Mouse (Mus musculus) intestine, embryonic 16.5 days (tissue): ENCODE measurements around the gene Hecw1. TPM values are rescaled to one million over a fixed set of nuclear protein-coding genes. Genes with fewer than 3 reads are reported as not detected.

Experiments
- ATAC-seq: fragments of 200-750 bp; cut with Nextera tagmentation; 2 replicates; pipeline ENCODE4 v1.8.0; 2017; ENCODE audit warnings: moderate TSS enrichment, moderate library complexity
- H3K27ac ChIP-seq: fragments of 300-500 bp; sonication (generic); 2 replicates; pipeline ENCODE4 v1.5.1; 2014; ENCODE audit warnings: mild to moderate bottlenecking, low read length
- H3K27me3 ChIP-seq: fragments of 300-500 bp; sonication (generic); replicated peaks from 2 replicates; pipeline ENCODE4 v1.6.1; 2014; ENCODE audit warnings: low read length, control low read depth, mixed read lengths; ENCODE audit not compliant: control insufficient read depth, insufficient read depth
- H3K36me3 ChIP-seq: fragments of 300-500 bp; sonication (generic); 2 replicates; pipeline ENCODE4 v1.6.1; 2014; ENCODE audit warnings: low read length, control low read depth; ENCODE audit not compliant: control insufficient read depth, insufficient read depth
- H3K4me1 ChIP-seq: fragments of 300-500 bp; sonication (generic); 2 replicates; pipeline ENCODE4 v1.6.1; 2014; ENCODE audit warnings: low read length, control low read depth, mixed read lengths; ENCODE audit not compliant: control insufficient read depth, insufficient read depth
- H3K4me2 ChIP-seq: fragments of 300-500 bp; sonication (generic); 2 replicates; pipeline ENCODE4 v1.6.1; 2014; ENCODE audit warnings: low read depth, low read length, control low read depth
- H3K4me3 ChIP-seq: fragments of 300-500 bp; sonication (generic); 2 replicates; pipeline ENCODE4 v1.5.1; 2014; ENCODE audit warnings: mild to moderate bottlenecking, low read length
- H3K9ac ChIP-seq: fragments of 300-500 bp; sonication (generic); 2 replicates; pipeline ENCODE4 v1.6.1; 2014; ENCODE audit warnings: low read depth, low read length
- H3K9me3 ChIP-seq: fragments of 300-500 bp; sonication (generic); 2 replicates; pipeline ENCODE4 v1.6.1; 2016; ENCODE audit warnings: low read length, control low read depth; ENCODE audit not compliant: control insufficient read depth
- WGBS: fragments of 180-500 bp; shearing (Covaris S2); extraction: QIAGEN DNeasy Blood & Tissue Kit; methylation state at CpG from one replicate; pipeline ENCODE4 v1.1.7; 2014; 5-methylcytosine and 5-hydroxymethylcytosine counted together
- polyA plus RNA-seq: library from polyadenylated mRNA; unstranded; fragments of >200 nt; fragmentation: Nextera tagmentation; extraction: Ambion mirVana; gene quantifications from 2 replicates; pipeline ENCODE4 v1.2.1, GENCODE M21; 2015

The Hecw1 gene
- polyA plus RNA-seq, 1 experiment from 2014 or later = 0.70 TPM

- no peak overlapping the region for H3K4me3 ChIP-seq
- H3K9ac ChIP-seq = no peak overlapping the region
- no peaks in the 10 kb centered on the region for H3K4me1 ChIP-seq
- H3K27me3 ChIP-seq = no peaks in the 10 kb centered on the region
- H3K36me3 ChIP-seq = no peaks in the 10 kb centered on the region
- ATAC-seq = no peak
- H3K27ac ChIP-seq = no peak overlapping the region
- no peaks in the 10 kb centered on the region for H3K9me3 ChIP-seq
- H3K4me2 ChIP-seq = no peak overlapping the region
Measured at GRCm38 (mm10) chr13:14439540-14439939, 83.5 kb downstream of the Hecw1 start.

DNA sequence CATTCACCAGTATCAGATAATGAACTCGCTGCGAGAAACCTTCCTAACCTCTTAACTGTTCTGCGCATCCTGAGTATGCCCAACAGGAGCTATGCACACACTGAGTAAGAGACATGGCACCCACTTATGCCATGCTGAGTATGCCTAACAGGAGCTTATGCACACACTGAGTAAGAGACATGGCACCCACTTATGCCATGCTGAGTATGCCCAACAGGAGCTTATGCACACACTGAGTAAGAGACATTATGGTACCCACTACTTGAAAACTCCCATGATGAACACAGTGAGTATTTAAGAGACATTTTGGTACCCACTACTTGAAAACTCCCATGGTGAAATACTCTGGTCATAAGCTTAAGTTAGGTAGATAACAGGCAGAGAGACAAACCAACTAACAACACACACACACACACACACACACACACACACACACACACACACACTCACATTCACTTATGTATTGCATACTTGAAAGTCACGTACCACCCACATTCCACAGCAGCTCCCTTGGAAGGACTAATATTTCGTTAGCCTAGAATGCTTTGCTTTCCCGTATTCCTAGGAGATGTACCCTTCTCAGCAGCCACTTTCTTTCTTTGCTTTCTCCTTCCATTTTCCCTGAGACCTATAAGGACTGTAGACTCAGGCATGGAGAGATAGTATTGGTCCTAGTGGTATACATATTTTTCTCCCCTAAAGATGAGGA, 94.0 kb downstream of the Hecw1 start:
- Histone ChIP-seq H3K4me1 (no peaks in the 10 kb centered on the region), H3K36me3 (no peaks in the 10 kb centered on the region), H3K27me3 (no peaks in the 10 kb centered on the region), H3K9ac (no peak overlapping the region), H3K9me3 (no peaks in the 10 kb centered on the region), H3K27ac (no peak overlapping the region), H3K4me3 (no peak overlapping the region), H3K4me2 (no peak overlapping the region)
- no peak for ATAC-seq
- WGBS = 85% methylated on average over 6 of the region's 6 CpGs

- 57% methylated on average over 2 of the region's 2 CpGs for WGBS
- ATAC-seq = no peak
- no peak overlapping the region for H3K4me3 ChIP-seq
Measured at GRCm38 (mm10) chr13:14424836-14425235, 98.2 kb downstream of the Hecw1 start.

DNA sequence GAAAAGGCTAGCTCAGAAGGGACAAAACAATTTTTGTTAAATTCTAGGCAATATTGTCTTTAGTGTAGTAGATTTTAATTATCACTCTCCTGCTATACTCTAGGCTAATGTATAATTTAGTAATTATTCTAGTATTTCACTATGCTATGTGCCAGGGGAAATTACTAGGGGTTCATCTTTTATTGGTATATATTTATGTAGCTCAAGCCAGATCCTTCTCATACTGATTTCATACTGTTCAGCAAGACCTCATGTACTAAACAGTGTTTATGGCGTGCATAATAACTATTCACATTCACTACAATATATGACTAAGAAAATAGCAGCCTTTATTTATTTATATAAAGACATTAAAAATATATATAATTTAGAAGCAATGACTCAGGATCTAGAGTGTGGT, 109.6 kb downstream of the Hecw1 start:
- Histone ChIP-seq H3K36me3 (no peaks in the 10 kb centered on the region), H3K9ac (no peak overlapping the region), H3K4me3 (no peak overlapping the region), H3K27me3 (no peaks in the 10 kb centered on the region), H3K4me1 (no peaks in the 10 kb centered on the region), H3K27ac (no peak overlapping the region), H3K9me3 (no peaks in the 10 kb centered on the region), H3K4me2 (no peak overlapping the region)
- 89% methylated on average over 1 of the region's 1 CpGs for WGBS
- ATAC-seq = no peak

More at GRCm38 (mm10) chr13:14424836-14425235, 98.2 kb downstream of the Hecw1 start:
- H3K27ac ChIP-seq = no peak overlapping the region
- no peaks in the 10 kb centered on the region for H3K36me3 ChIP-seq
- H3K27me3 ChIP-seq = no peaks in the 10 kb centered on the region
- H3K9ac ChIP-seq = no peak overlapping the region
- no peaks in the 10 kb centered on the region for H3K9me3 ChIP-seq
- no peak overlapping the region for H3K4me2 ChIP-seq
- H3K4me1 ChIP-seq = no peaks in the 10 kb centered on the region

DNA sequence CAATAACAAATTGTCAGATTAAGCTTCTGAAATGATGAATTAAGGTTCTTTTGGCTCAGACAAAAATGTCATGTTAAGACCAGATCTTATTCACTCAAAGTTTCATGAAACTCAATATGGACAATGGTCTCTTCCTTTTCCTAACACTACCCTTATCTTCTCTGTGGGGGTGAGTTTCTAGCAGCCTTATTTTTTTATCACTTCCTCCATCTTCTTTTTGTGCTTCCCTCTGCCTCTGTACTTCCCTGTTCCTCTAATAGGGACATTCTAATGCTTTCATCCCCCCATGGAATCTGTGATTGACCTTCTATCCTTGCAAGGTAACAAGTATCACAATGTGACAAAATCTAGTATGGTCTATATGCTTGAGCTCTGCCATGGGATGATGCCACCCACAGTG, 148.6 kb downstream of the Hecw1 start:
- Histone ChIP-seq H3K27me3 (no peaks in the 10 kb centered on the region), H3K9me3 (no peaks in the 10 kb centered on the region), H3K4me3 (no peak overlapping the region), H3K4me1 (no peaks in the 10 kb centered on the region), H3K4me2 (no peak overlapping the region), H3K9ac (no peak overlapping the region), H3K36me3 (no peaks in the 10 kb centered on the region), H3K27ac (no peak overlapping the region)
- no peak for ATAC-seq

DNA sequence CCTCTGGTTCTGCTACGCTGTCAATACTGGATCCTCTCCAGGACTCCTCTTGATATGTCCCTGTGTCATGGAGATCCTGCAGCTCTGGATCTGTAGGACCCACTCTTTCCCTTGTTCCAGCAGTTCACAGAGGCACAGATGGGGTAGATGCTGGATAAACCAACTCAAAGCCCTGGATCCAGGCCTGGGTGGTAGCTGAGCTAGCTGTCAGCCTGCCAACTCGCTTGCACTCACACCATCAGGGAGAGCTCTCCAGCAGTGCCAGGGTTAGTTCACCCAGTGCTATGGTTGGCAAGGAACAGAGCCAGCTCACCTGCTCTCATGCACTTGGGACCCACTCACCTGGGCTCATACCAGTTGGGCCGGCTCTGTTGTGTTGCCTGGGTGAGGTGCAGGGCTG, 157.5 kb downstream of the Hecw1 start:
- no peaks in the 10 kb centered on the region for H3K36me3 ChIP-seq
- ATAC-seq = no peak
- no peak overlapping the region for H3K9ac ChIP-seq
- WGBS = 85% methylated on average over 3 of the region's 3 CpGs
- H3K4me3 ChIP-seq = no peak overlapping the region
- no peaks in the 10 kb centered on the region for H3K27me3 ChIP-seq
- no peaks in the 10 kb centered on the region for H3K4me1 ChIP-seq
- no peak overlapping the region for H3K4me2 ChIP-seq
- no peak overlapping the region for H3K27ac ChIP-seq
- no peaks in the 10 kb centered on the region for H3K9me3 ChIP-seq

GRCm38 (mm10) chr13:14327252-14327651, 195.8 kb downstream of the Hecw1 start:
- no peak for ATAC-seq
- Histone ChIP-seq H3K4me2 (no peak overlapping the region), H3K9ac (no peak overlapping the region), H3K36me3 (no peaks in the 10 kb centered on the region), H3K27me3 (no peaks in the 10 kb centered on the region), H3K4me1 (no peaks in the 10 kb centered on the region), H3K27ac (no peak overlapping the region), H3K4me3 (no peak overlapping the region), H3K9me3 (no peaks in the 10 kb centered on the region)
- 94% methylated on average over 1 of the region's 1 CpGs for WGBS

- Histone ChIP-seq H3K9me3 (no peaks in the 10 kb centered on the region), H3K9ac (no peak overlapping the region), H3K4me2 (no peak overlapping the region), H3K4me1 (no peaks in the 10 kb centered on the region), H3K4me3 (no peak overlapping the region), H3K27me3 (no peaks in the 10 kb centered on the region), H3K36me3 (no peaks in the 10 kb centered on the region), H3K27ac (no peak overlapping the region)
- 24% methylated on average over 8 of the region's 8 CpGs for WGBS
- ATAC-seq = no peak
Measured at GRCm38 (mm10) chr13:14306617-14307016, 216.4 kb downstream of the Hecw1 start.

- WGBS = 91% methylated on average over 1 of the region's 1 CpGs
- Histone ChIP-seq H3K27me3 (no peaks in the 10 kb centered on the region), H3K4me3 (no peak overlapping the region), H3K4me1 (no peaks in the 10 kb centered on the region), H3K36me3 (no peaks in the 10 kb centered on the region), H3K9ac (no peak overlapping the region), H3K4me2 (no peak overlapping the region), H3K27ac (no peak overlapping the region), H3K9me3 (no peaks in the 10 kb centered on the region)
- no peak for ATAC-seq
Measured at GRCm38 (mm10) chr13:14304103-14304502, 218.9 kb downstream of the Hecw1 start.

DNA sequence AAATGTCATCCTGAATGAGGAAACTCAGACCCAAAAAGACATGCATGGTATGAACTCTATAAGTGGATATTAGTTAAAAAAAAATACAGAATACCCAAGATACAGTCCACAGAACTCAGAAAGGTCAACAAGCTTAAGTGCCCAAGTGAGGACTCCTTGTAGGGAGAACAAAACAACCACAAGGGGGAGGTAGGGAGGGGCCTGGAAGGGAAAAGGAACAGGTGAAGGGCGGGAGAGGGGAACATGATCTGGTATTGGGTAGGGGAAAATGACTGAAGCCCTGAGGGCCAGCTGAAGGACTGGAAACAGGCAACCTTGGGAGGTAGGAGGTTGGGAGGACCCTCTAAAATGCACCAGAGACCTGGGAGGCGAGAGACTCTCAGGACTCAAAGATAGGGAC, 220.1 kb downstream of the Hecw1 start:
- Histone ChIP-seq H3K4me2 (no peak overlapping the region), H3K27me3 (no peaks in the 10 kb centered on the region), H3K4me1 (no peaks in the 10 kb centered on the region), H3K4me3 (no peak overlapping the region), H3K36me3 (no peaks in the 10 kb centered on the region), H3K27ac (no peak overlapping the region), H3K9ac (no peak overlapping the region), H3K9me3 (no peaks in the 10 kb centered on the region)
- ATAC-seq = no peak
- 47% methylated on average over 2 of the region's 2 CpGs for WGBS
